Mouse (Mus musculus) heart, adult 2 months (tissue): ENCODE measurements at regions not wholly inside any gene's neighbourhood (a gene's known extent, or its start where the extent isn't known, plus 50 kb on each side); places are given as distances from the start of the nearest gene placed in this dataset.

Experiments
- CTCF ChIP-seq: fragments of 200-600 bp; IDR thresholded peaks from 2 replicates; pipeline ENCODE4 v1.8.1; 2022; ENCODE audit warnings: antibody characterized with exemption, mild to moderate bottlenecking, moderate library complexity
- EP300 ChIP-seq: fragments of 200-500 bp; IDR thresholded peaks from 2 replicates; pipeline ENCODE4 v1.6.1; 2011; ENCODE audit warnings: low read depth, low read length, control low read depth; ENCODE audit not compliant: insufficient read depth
- POLR2A ChIP-seq: fragments of 200-500 bp; IDR thresholded peaks from 2 replicates; pipeline ENCODE4 v1.6.1; 2011; ENCODE audit warnings: mild to moderate bottlenecking, low read depth, low read length, control low read depth; ENCODE audit not compliant: insufficient read depth

DNA sequence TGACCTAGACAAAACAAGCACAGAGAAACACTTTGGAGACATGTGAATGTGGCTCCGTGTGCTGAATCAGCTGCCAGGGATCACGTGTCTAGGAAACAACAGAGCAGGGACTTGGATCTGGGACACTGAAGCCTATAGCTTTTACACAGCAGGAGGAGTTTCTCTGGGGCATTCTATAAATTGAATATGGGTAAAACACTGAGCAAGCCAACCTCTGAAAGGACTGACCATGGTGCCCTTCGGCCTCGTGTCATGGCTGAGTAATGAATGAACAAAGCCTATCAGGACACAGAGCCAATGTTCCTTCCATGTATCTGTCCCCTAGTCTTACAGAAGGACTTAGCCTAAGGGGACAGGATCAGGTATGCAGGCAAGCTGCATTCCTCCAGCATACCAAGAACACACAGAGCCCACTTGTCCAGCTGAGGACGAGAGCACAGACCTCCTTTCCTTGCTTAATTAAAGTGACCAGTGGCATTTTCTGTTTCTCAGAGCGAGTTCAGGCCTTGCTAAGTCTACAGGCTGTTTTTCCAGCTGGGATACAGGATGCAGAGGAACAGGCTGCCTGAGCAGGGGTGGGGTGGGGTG is 347.7 kb upstream of the Fam19a5 start:
- TF ChIP-seq CTCF (no peak), EP300 (no peak), POLR2A (no peak)
